11 mouse cellular contexts compared by ENCODE assay signal in genomic region chr9:32698766-32699165, GRCm38 (mm10).
DNase-seq lines count a peak whose midpoint lies in the region; ATAC-seq and TF ChIP-seq lines count a peak whose summit lies in the region.
"Had no signal": no experiment of that assay in that cellular context is flagged by ENCODE, and none has a peak within 500 bp of the region (broad histone marks: within the 10 kb centered on the region; RNA-seq: fewer than 3 reads in every experiment).

No protein-coding gene starts in this region.

- peaks cover 59% of the 10 kb centered on the region for H3K27me3 ChIP-seq in hindbrain, embryonic 14.5 days (ENCODE audit: control insufficient read depth, insufficient read depth, low read length)
- H3K27me3 ChIP-seq in hindbrain, embryonic 10.5 days (ENCODE audit: insufficient read depth, poor library complexity, severe bottlenecking): peaks cover 72% of the 10 kb centered on the region
- H3K27me3 ChIP-seq in spleen, adult 2 months (ENCODE audit: control insufficient read depth, insufficient read depth, low read length): no peaks in the 10 kb centered on the region
- no peaks in the 10 kb centered on the region for H3K27me3 ChIP-seq in limb, embryonic 10.5 days (ENCODE audit: low read depth, poor library complexity, severe bottlenecking)
- no peaks in the 10 kb centered on the region for H3K27me3 ChIP-seq in stomach, embryonic 16.5 days (ENCODE audit: control insufficient read depth, insufficient read depth, low read length)

- H3K36me3 ChIP-seq in hindbrain, embryonic 14.5 days (replicated peaks; ENCODE audit: control insufficient read depth, insufficient read depth): no peaks in the 10 kb centered on the region
- H3K36me3 ChIP-seq in hindbrain, embryonic 10.5 days: no peaks in the 10 kb centered on the region
- peaks cover 23% of the 10 kb centered on the region for H3K36me3 ChIP-seq in spleen, adult 2 months (ENCODE audit: control insufficient read depth, insufficient read depth, low read length)
- H3K36me3 ChIP-seq in limb, embryonic 10.5 days: peaks cover 10% of the 10 kb centered on the region
- no peaks in the 10 kb centered on the region for H3K36me3 ChIP-seq in stomach, embryonic 16.5 days (ENCODE audit: control insufficient read depth, insufficient read depth, low read length)
- H3K36me3 ChIP-seq: G1E had no signal

- peak overlapping the region; percentile 34; the same call in 1 of the 2 replicates for H3K4me2 ChIP-seq in hindbrain, embryonic 14.5 days (replicated peaks)
- H3K4me2 ChIP-seq in stomach, embryonic 16.5 days (ENCODE audit: low read depth, low read length): peak overlapping the region; percentile 42

- TF ChIP-seq CTCF in spleen, adult 2 months (IDR thresholded peaks at IDR 0.05; ENCODE audit: extremely low read depth, insufficient read depth, insufficient read length, insufficient replicate concordance): no peak

- ATAC-seq in hindbrain, embryonic 14.5 days (ENCODE audit: low FRiP score): no peak
- no peak for ATAC-seq in stomach, embryonic 16.5 days (ENCODE audit: insufficient read depth, low FRiP score)
- ATAC-seq in activated CD4-positive, CD25-positive, alpha-beta regulatory T cell, adult 4 months: no peak

- H3K9ac ChIP-seq in hindbrain, embryonic 14.5 days: no peak overlapping the region
- no peak overlapping the region for H3K9ac ChIP-seq in stomach, embryonic 16.5 days (ENCODE audit: low read length)

- no peak overlapping the region for H3K27ac ChIP-seq in hindbrain, embryonic 14.5 days
- no peak overlapping the region for H3K27ac ChIP-seq in hindbrain, embryonic 10.5 days
- H3K27ac ChIP-seq in spleen, adult 2 months (ENCODE audit: insufficient read depth, low read length): peak overlapping the region; percentile 79; the same call in 1 of the 2 replicates
- H3K27ac ChIP-seq in limb, embryonic 10.5 days: no peak overlapping the region
- H3K27ac ChIP-seq in stomach, embryonic 16.5 days (ENCODE audit: low read length): no peak overlapping the region

- DNase-seq in hindbrain, embryonic 14.5 days (ENCODE audit: low spot score): no peak
- DNase-seq in hindbrain, embryonic 10.5 days (ENCODE audit: low spot score): no peak
- DNase-seq in spleen, adult 2 months (ENCODE audit: low read depth in 1 of 2, low spot score in 2 of 2): no peak
- no peak for DNase-seq in spleen, postnatal 10 days (ENCODE audit: low spot score in 2 of 2)
- no peak for DNase-seq in limb, embryonic 10.5 days (ENCODE audit: low spot score)
- DNase-seq in c-Kit-positive CD71-positive TER-119-positive erythroid progenitor cells, embryonic 14.5 days (ENCODE audit: low spot score): no peak
- DNase-seq: adrenal gland, postnatal 25 days; gastrocnemius, postnatal 10 days had no signal

- TF ChIP-seq POLR2A in spleen, adult 2 months (IDR thresholded peaks at IDR 0.05; ENCODE audit: low read depth, low read length): no peak

- no peaks in the 10 kb centered on the region for H3K9me3 ChIP-seq in hindbrain, embryonic 14.5 days (ENCODE audit: control insufficient read depth, low read length)
- H3K9me3 ChIP-seq in hindbrain, embryonic 10.5 days: no peaks in the 10 kb centered on the region
- H3K9me3 ChIP-seq in limb, embryonic 10.5 days (replicated peaks): no peaks in the 10 kb centered on the region
- H3K9me3 ChIP-seq in stomach, embryonic 16.5 days (replicated peaks; ENCODE audit: control insufficient read depth, low read length): no peaks in the 10 kb centered on the region

- 0 out of 2 replicates have a peak, but pooled peaks cover 3% of the 10 kb centered on the region for H3K4me1 ChIP-seq in hindbrain, embryonic 14.5 days (replicated peaks; ENCODE audit: control insufficient read depth, insufficient read depth, low read length)
- H3K4me1 ChIP-seq in hindbrain, embryonic 10.5 days (replicated peaks): peaks cover 13% of the 10 kb centered on the region
- H3K4me1 ChIP-seq in spleen, adult 2 months (ENCODE audit: control insufficient read depth, insufficient read depth, insufficient read length): peaks cover 11% of the 10 kb centered on the region
- peaks cover 61% of the 10 kb centered on the region for H3K4me1 ChIP-seq in limb, embryonic 10.5 days
- H3K4me1 ChIP-seq in stomach, embryonic 16.5 days (ENCODE audit: control insufficient read depth, insufficient read depth, low read length): peaks cover 15% of the 10 kb centered on the region

- 92% methylated on average over 4 of the region's 4 CpGs for WGBS in hindbrain, embryonic 14.5 days
- 86% methylated on average over 4 of the region's 4 CpGs for WGBS in hindbrain, embryonic 10.5 days
- 38% methylated on average over 4 of the region's 4 CpGs for WGBS in spleen, adult 2 months
- 90% methylated on average over 4 of the region's 4 CpGs for WGBS in limb, embryonic 10.5 days
- 78% methylated on average over 4 of the region's 4 CpGs for WGBS in stomach, embryonic 16.5 days

- H3K4me3 ChIP-seq in hindbrain, embryonic 14.5 days (replicated peaks; ENCODE audit: low read length): no peak overlapping the region
- no peak overlapping the region for H3K4me3 ChIP-seq in hindbrain, embryonic 10.5 days
- H3K4me3 ChIP-seq in spleen, adult 2 months (ENCODE audit: extremely low read depth, insufficient read depth, insufficient read length): peak overlapping the region; percentile 59
- H3K4me3 ChIP-seq in limb, embryonic 10.5 days: 0 out of 2 replicates have a peak overlapping the region, but pooled peaks have one; percentile 0
- H3K4me3 ChIP-seq in stomach, embryonic 16.5 days (replicated peaks; ENCODE audit: low read length): peak overlapping the region; percentile 30

Comparison
In these comparisons a context has a peak if more than half of its experiments do, and no peak if none do; other contexts are left out.
1. H3K4me3 ChIP-seq: peak in spleen, adult 2 months (single experiment), limb, embryonic 10.5 days (single experiment) and stomach, embryonic 16.5 days (single experiment); none in hindbrain, embryonic 14.5 days (single experiment) and hindbrain, embryonic 10.5 days (single experiment).